Mouse (Mus musculus) retina, postnatal 1 day (tissue): ENCODE results near the gene Dennd1a.

Experiments used
- DNase-seq: peaks from one replicate; pipeline ENCODE4 v3.0.0-alpha.2; 2012

The Dennd1a gene

DNA sequence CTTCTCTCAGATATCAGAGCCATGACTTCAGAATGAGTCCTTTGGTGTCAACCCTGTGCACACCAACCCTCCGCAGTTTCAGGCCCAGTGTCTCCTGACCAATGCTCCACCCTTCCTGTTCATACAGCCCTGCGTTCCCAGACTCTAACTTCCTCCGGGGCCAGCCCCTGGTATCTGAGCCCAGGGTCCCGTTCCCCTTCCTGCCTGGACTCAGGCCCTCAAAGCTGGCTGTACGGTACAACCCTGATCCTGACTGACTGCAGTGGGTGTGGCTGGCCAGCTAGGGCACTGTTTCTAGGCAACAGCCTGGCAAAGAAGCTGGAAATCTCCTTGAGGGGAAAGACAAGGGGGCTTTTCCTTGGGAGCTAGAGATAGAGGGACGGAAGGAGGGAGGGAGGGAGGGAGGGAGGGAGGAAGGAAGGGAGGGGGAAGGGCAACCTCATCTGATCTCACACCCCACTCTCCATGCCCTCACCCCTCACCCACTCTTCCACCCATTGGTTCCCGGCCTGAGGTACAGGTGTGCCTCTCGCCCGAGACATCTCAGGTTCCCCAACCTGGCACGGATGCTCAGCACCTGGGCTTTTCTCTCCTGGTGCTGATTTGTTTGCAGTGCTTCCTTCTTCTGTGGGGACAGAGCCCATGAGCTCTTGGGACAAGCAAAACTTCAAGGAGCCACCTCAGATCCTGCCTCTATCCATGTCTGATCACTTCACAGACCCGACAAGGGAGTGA lies 521.0 kb downstream of the Dennd1a start:
- DNase-seq = no peak

DNA sequence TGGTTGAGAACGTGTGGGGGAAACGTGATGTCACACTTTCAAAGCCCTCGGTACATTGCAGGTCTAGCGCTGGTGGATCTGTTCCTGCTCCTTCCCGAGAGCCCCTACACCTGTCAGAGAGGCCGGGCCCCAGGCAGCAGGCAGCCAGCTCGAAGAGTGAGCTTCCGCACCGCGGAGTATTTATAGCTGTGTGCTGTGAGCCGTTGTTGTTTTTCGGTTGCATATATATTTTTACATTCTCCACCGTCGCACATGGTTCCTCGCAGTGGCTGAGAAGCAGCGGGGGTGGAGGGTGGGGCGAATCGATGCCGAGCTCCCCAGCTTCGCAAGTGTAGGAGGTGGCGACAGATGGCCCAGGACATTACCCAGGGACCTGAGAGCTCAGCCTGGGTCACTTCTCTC lies 522.1 kb downstream of the Dennd1a start:
- no peak for DNase-seq

GRCm38 (mm10) chr2:37764514-37764913 lies 522.7 kb downstream of the Dennd1a start:
- DNase-seq = no peak

GRCm38 (mm10) chr2:37763638-37764037 lies 523.6 kb downstream of the Dennd1a start:
- no peak for DNase-seq

- DNase-seq = no peak
These were observed 526.6 kb downstream of the Dennd1a start for GRCm38 (mm10) chr2:37760633-37761032.

GRCm38 (mm10) chr2:37758343-37759015 lies 528.7 kb downstream of the Dennd1a start:
- peak; percentile 58 for DNase-seq

- DNase-seq = peak; percentile 63
These were observed 529.4 kb downstream of the Dennd1a start for GRCm38 (mm10) chr2:37757784-37758183.

- no peak for DNase-seq
These were observed 530.2 kb downstream of the Dennd1a start for GRCm38 (mm10) chr2:37757016-37757415.

DNA sequence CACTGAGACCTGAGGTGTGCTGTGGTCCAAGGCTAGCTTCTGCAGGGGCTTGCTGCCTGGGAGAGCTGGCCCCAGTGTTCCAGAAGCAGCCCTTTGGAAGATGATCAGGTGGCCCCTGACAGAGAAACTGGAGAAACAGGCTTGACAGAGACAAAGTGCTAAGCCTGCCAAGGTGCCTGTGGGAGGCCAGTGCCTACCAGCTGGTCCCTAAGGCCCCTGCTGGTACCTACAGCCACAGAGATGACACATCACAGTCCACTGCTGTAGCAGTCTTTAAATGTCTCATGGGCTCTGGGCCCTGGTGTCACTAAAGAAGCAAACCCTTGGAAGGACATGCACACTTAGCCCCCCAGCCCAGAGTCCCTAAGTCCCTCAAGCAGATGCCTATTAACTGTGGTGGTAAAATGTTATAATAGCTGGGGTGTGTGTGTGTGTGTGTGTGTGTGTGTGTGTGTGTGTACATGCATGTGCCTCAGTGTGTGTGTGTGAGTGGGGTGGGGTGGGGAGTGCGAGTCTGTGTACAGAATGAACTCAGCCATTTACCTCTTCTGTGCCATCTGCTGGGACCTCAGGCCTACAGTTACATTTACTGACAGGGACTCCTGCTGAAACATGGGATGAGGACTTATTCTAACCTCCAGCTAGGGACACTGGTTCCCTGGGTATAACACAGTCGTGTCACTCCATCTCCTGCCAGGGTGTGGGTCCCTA lies 530.8 kb downstream of the Dennd1a start:
- DNase-seq = no peak

DNA sequence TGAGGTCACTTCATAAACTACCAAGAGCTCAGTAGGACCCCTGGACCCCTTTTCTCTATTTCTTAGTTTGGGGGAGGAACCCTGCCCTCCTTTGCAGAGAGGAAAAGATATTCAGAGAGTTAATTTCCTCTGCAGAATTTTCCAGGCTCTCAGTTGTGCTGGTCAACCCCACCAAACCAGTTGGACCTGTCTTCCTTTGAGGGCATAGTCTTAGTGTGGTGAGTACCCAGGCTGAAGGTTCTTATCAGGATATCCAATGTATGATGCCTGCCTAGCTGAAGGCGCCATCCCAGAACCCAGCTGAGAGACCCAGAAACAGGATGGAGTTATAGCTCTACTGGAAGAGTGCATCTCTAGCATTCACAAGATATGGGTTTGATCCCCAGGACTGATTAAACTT lies 536.1 kb downstream of the Dennd1a start:
- no peak for DNase-seq

DNA sequence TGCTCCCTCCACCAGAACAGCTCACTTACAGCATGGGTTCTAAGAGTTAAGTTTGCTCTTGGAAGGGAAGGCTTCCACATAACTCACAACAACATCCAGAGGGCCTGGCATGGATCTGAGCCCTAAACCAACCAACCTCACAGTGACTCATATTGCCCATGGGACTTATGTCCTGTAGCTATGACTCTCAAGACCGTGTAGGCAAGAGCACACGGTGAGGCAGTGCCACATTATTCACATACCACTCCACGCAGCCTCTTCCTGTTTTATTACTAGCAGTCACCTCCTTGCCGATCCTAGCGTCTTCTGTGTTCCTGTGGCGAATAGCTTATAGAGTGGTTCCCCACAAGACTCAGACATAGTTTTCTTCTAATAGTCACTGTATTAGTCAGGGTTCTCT lies 537.9 kb downstream of the Dennd1a start:
- DNase-seq = no peak
